Mouse (Mus musculus) testis, adult 2 months (tissue): ENCODE measurements around the gene Fn3krp. TPM values are rescaled to one million over a fixed set of nuclear protein-coding genes. Genes with fewer than 3 reads are reported as not detected.

Source experiments
- H3K27ac ChIP-seq: fragments of 200-500 bp; 2 replicates; pipeline ENCODE4 v1.5.1; 2012; ENCODE audit warnings: low read depth, low read length; ENCODE audit not compliant: control insufficient read depth, insufficient read depth
- H3K27me3 ChIP-seq: fragments of 200-500 bp; 2 replicates; pipeline ENCODE4 v1.6.1; 2012; ENCODE audit warnings: mild to moderate bottlenecking, low read length, moderate library complexity; ENCODE audit not compliant: control insufficient read depth, insufficient read depth
- H3K36me3 ChIP-seq: fragments of 200-500 bp; 2 replicates; pipeline ENCODE4 v1.6.1; 2012; ENCODE audit warnings: mild to moderate bottlenecking, low read length; ENCODE audit not compliant: control insufficient read depth, insufficient read depth
- H3K4me1 ChIP-seq: fragments of 200-500 bp; 2 replicates; pipeline ENCODE4 v1.6.1; 2012; ENCODE audit warnings: low read length; ENCODE audit not compliant: control insufficient read depth, insufficient read depth
- H3K4me3 ChIP-seq: fragments of 200-500 bp; 2 replicates; pipeline ENCODE4 v1.5.1; 2012; ENCODE audit warnings: low read depth, mild to moderate bottlenecking, low read length, moderate library complexity, mixed read lengths; ENCODE audit not compliant: control insufficient read depth
- CTCF ChIP-seq: fragments of 200-500 bp; IDR thresholded peaks from 2 replicates; pipeline ENCODE4 v1.5.1; 2012; ENCODE audit warnings: low read depth, mild to moderate bottlenecking, inconsistent platforms, low read length, moderate library complexity; ENCODE audit not compliant: control insufficient read depth, insufficient read depth, insufficient replicate concordance
- POLR2A ChIP-seq: fragments of 200-500 bp; IDR thresholded peaks from 2 replicates; pipeline ENCODE4 v1.6.1; 2012; ENCODE audit warnings: low read depth, mild to moderate bottlenecking, inconsistent platforms, low read length, moderate library complexity; ENCODE audit not compliant: control insufficient read depth
- polyA plus RNA-seq: library from polyadenylated mRNA; depleted of rRNA; stranded (reverse); fragments of >200 nt; gene quantifications from 2 replicates; pipeline ENCODE4 v1.2.3, GENCODE M21; 2012

Gene Fn3krp
- polyA plus RNA-seq, 1 experiment = 8.0 TPM

DNA sequence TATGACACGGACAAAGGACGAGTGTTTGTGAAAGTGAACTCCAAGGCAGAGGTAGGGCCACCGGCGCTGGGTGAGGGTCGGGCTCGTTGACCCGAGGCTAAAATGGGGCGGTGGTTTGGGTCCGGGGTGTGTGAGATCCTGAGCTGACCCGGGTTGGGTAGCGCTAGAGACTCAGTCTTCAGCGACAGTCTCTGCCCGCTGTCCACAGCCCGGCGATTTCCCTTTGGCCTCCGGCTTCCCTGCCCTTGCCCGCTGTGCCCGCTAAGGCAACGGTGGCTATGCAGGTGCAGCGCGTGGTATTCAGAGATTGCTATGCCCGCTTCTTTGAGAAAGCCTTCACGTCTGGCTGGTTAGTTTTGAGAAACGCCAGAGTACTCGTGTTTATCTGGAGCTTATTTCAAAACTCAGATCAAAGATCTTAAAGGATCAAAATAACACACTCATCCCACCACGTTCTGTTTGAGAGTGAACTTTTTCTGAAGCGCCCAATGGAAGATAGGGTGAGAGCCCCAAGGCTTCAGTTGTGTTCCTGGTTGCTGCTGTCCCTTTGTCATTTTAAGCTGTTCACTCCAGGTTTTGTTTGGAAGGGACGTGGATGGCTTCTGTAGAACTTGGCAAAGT, 462 bp downstream of the Fn3krp start:
- H3K4me3 ChIP-seq = peak overlapping the region; percentile 91
- peaks cover 4% of the 10 kb centered on the region for H3K4me1 ChIP-seq
- H3K27me3 ChIP-seq = no peaks in the 10 kb centered on the region
- H3K27ac ChIP-seq = peak overlapping the region; percentile 64
- no peaks in the 10 kb centered on the region; the same call in 1 of the 2 replicates for H3K36me3 ChIP-seq
- TF ChIP-seq CTCF = no peak
- no peak for TF ChIP-seq POLR2A

- Histone ChIP-seq H3K36me3 (no peaks in the 10 kb centered on the region; the same call in 1 of the 2 replicates), H3K27me3 (no peaks in the 10 kb centered on the region), H3K27ac (no peak overlapping the region), H3K4me1 (peaks cover 5% of the 10 kb centered on the region), H3K4me3 (no peak overlapping the region)
- no peak for TF ChIP-seq POLR2A
- no peak for TF ChIP-seq CTCF
Measured at GRCm38 (mm10) chr11:121433397-121433796, 12.2 kb downstream of the Fn3krp start.

- Histone ChIP-seq H3K4me1 (peaks cover 5% of the 10 kb centered on the region), H3K27me3 (no peaks in the 10 kb centered on the region)
Measured at GRCm38 (mm10) chr11:121434156-121435155, 13.3 kb downstream of the Fn3krp start, which contains the start of gene Fn3k. Gene Fn3k, plus strand, starts transcription at chr11:121434913.

DNA sequence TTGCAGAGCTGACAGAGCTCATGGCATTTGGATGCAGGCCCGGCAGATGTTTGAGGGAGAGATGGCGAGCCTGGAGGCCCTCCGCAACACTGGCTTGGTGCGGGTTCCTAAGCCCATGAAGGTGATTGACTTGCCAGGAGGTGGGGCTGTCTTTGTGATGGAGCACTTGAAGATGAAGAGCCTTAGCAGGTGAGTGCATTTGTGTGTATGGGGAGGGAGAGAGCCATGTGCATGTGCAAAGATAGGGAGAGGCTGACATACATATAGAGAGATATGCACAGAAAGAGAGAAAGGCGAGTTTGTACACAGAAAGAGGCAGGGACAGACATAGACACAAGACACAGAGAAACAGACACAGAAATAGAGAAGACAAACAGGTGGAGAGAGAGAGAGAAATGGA, 16.0 kb downstream of the Fn3krp start:
- no peaks in the 10 kb centered on the region for H3K36me3 ChIP-seq
- no peak for TF ChIP-seq CTCF
- no peak for TF ChIP-seq POLR2A
- no peaks in the 10 kb centered on the region for H3K27me3 ChIP-seq
- H3K4me3 ChIP-seq = no peak overlapping the region
- no peak overlapping the region for H3K27ac ChIP-seq
- peaks cover 5% of the 10 kb centered on the region for H3K4me1 ChIP-seq

More at GRCm38 (mm10) chr11:121434156-121435155, 13.3 kb downstream of the Fn3krp start, which contains the start of gene Fn3k:
- no peak within 1 kb of the TSS for H3K27ac ChIP-seq
- TF ChIP-seq POLR2A (no peak), CTCF (no peak)
- H3K36me3 ChIP-seq = no peaks in the 10 kb centered on the region; the same call in 1 of the 2 replicates
- peak within 1 kb of the TSS; percentile 9 for H3K4me3 ChIP-seq

- Histone ChIP-seq H3K4me1 (peaks cover 2% of the 10 kb centered on the region; the same call in 1 of the 2 replicates), H3K27me3 (no peaks in the 10 kb centered on the region), H3K36me3 (no peaks in the 10 kb centered on the region), H3K4me3 (no peak overlapping the region), H3K27ac (no peak overlapping the region)
- no peak for TF ChIP-seq POLR2A
- no peak for TF ChIP-seq CTCF
Measured at GRCm38 (mm10) chr11:121439686-121440292, 18.6 kb downstream of the Fn3krp start.

DNA sequence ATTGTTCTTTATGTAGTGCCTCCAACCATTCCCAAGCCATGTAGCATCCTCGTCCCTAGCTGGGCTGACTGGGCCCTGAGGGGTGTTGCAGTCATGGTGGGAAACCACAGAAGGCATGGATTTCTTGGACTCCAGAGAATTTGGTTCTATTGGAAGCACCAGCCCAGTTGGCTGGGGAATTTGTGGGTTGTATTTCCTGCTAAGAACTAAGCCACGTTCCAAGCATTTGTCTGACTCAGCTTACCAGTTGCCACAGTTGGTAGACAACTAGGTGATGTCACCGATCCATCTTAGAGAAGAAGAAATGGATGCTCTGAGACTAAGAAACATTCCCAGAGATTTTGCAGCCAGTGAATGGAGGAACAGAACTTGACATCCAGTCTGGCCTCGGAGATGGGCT, 20.5 kb downstream of the Fn3krp start:
- no peaks in the 10 kb centered on the region for H3K36me3 ChIP-seq
- H3K27ac ChIP-seq = no peak overlapping the region
- no peak for TF ChIP-seq CTCF

GRCm38 (mm10) chr11:121442076-121442475, 20.9 kb downstream of the Fn3krp start:
- TF ChIP-seq POLR2A = no peak
- no peak for TF ChIP-seq CTCF
- Histone ChIP-seq H3K36me3 (no peaks in the 10 kb centered on the region), H3K27me3 (no peaks in the 10 kb centered on the region), H3K4me3 (no peak overlapping the region), H3K27ac (no peak overlapping the region), H3K4me1 (no peaks in the 10 kb centered on the region; the same call in 1 of the 2 replicates)

More for the DNA sequence above, 20.5 kb downstream of the Fn3krp start:
- no peaks in the 10 kb centered on the region; the same call in 1 of the 2 replicates for H3K4me1 ChIP-seq
- no peak overlapping the region for H3K4me3 ChIP-seq
- no peaks in the 10 kb centered on the region for H3K27me3 ChIP-seq
